Mouse (Mus musculus) midbrain, embryonic 14.5 days (tissue): ENCODE results near the gene Flvcr2. TPM values are rescaled to one million over a fixed set of nuclear protein-coding genes. Genes with fewer than 3 reads are reported as not detected.

Source experiments
- ATAC-seq: fragments of 200-750 bp; cut with Nextera tagmentation; 2 replicates; pipeline ENCODE4 v1.8.0; 2017; ENCODE audit warnings: moderate number of reproducible peaks, moderate library complexity; ENCODE audit not compliant: low FRiP score, low TSS enrichment
- DNase-seq: peaks from one replicate; pipeline ENCODE4 v3.0.0-alpha.2; 2015
- H3K27ac ChIP-seq: fragments of 300-500 bp; sonication (generic); replicated peaks from 2 replicates; pipeline ENCODE4 v1.5.1; 2014; ENCODE audit warnings: mild to moderate bottlenecking, low read depth, low read length, moderate library complexity
- H3K27me3 ChIP-seq: fragments of 300-500 bp; sonication (generic); 2 replicates; pipeline ENCODE4 v1.6.1; 2014; ENCODE audit warnings: low read length, control low read depth, mixed read lengths; ENCODE audit not compliant: control insufficient read depth, insufficient read depth
- H3K36me3 ChIP-seq: fragments of 300-500 bp; sonication (generic); 2 replicates; pipeline ENCODE4 v1.6.1; 2014; ENCODE audit warnings: low read length, control low read depth; ENCODE audit not compliant: control insufficient read depth, insufficient read depth
- H3K4me1 ChIP-seq: fragments of 300-500 bp; sonication (generic); 2 replicates; pipeline ENCODE4 v1.6.1; 2014; ENCODE audit warnings: mild to moderate bottlenecking, antibody characterized with exemption, low read length, control low read depth; ENCODE audit not compliant: control insufficient read depth, insufficient read depth
- H3K4me2 ChIP-seq: fragments of 300-500 bp; sonication (generic); 2 replicates; pipeline ENCODE4 v1.6.1; 2014; ENCODE audit warnings: mild to moderate bottlenecking, low read length, moderate library complexity
- H3K4me3 ChIP-seq: fragments of 300-500 bp; sonication (generic); replicated peaks from 2 replicates; pipeline ENCODE4 v1.5.1; 2014; ENCODE audit warnings: low read depth, low read length
- H3K9ac ChIP-seq: fragments of 300-500 bp; sonication (generic); replicated peaks from 2 replicates; pipeline ENCODE4 v1.6.1; 2014; ENCODE audit warnings: mild to moderate bottlenecking, low read length, moderate library complexity
- H3K9me3 ChIP-seq: fragments of 300-500 bp; sonication (generic); 2 replicates; pipeline ENCODE4 v1.6.1; 2016; ENCODE audit warnings: low read length, control low read depth, mixed read lengths; ENCODE audit not compliant: control insufficient read depth
- WGBS: fragments of 180-500 bp; shearing (Covaris S2); extraction: QIAGEN DNeasy Blood & Tissue Kit; methylation state at CpG from one replicate; pipeline ENCODE4 v1.1.7; 2014; 5-methylcytosine and 5-hydroxymethylcytosine counted together
- polyA plus RNA-seq: library from polyadenylated mRNA; unstranded; fragments of >200 nt; fragmentation: Nextera tagmentation; extraction: Ambion mirVana; gene quantifications from 2 replicates; pipeline ENCODE4 v1.2.1, GENCODE M21; 2014

Flvcr2 gene
- polyA plus RNA-seq, 1 experiment from 2014 or later, result 4.5 TPM

DNA sequence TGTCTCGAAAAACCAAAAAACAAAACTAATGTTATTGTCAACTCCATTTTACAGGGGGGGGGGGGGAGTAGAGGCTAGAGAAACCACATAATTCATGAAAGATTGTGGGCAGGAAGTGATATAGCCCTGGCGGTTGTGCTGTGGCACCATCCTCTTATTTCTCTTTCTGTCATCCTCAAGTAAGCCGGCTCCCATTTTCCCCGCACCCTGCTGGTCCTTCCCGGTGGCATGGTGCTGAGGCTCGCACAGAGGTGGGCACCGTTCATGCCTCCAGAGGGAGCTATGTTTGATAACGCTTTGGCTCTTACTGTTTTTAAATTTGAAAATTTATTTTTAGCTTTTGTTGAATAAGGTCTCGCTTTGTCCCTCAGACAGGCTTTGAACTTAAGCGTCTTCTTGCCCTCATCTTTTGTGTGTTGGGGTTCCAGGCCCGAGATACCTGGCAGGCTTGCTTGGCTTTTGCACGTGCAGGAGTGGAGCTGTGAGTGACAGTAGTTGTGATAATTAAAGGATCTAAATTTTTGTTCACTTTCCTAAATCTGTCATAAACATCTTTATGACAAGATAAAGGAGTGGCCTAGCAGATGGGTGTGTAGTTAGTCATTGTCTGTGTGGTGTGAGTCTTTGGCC lies 93.1 kb downstream of the Flvcr2 start:
- no peak overlapping the region for H3K9ac ChIP-seq
- H3K4me3 ChIP-seq, result no peak overlapping the region
- no peaks in the 10 kb centered on the region for H3K27me3 ChIP-seq
- ATAC-seq (no peak), DNase-seq (no peak)
- H3K27ac ChIP-seq, result no peak overlapping the region
- H3K9me3 ChIP-seq, result no peaks in the 10 kb centered on the region
- H3K36me3 ChIP-seq, result peaks cover 11% of the 10 kb centered on the region; the same call in 1 of the 2 replicates
- no peaks in the 10 kb centered on the region for H3K4me1 ChIP-seq
- no peak overlapping the region for H3K4me2 ChIP-seq
- 94% methylated on average over 12 of the region's 12 CpGs for WGBS

DNA sequence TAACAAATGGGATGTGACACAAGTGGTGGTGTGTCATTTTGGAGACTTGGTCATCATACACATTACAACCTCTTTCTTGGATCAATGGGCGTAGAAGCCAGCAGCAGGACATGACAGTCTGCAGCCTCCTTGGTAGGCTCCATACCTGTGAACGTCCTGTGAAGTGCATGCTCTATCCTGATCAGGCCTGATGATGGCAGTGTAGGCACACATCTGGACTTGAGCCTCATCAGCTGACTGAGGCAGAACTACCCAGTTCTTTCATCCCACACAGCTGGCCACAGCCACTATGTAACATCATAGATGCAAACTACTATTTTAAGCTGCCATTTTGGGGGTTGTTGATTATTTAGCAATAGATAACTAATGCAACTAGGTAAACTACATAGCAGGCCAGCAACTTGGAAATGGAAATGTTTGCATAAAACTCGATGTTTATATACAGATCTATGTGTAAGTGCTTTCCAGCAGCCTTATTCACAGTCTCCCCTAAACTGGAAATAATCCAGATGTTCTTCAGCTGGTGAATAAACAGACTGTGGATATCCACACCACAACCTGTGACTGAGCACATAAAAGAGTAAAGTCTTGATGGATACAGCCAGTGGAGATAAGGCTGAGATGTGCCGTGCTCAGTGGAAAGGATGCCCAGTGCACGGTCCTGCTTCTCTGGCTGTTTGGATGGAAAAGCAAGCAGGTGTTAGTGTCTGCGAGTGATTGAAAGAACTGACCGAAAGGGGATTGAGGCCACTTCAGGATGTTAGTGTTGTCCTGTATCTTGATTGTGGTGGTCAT lies 102.0 kb downstream of the Flvcr2 start:
- WGBS, result 86% methylated on average over 7 of the region's 7 CpGs
- Histone ChIP-seq H3K9ac (no peak overlapping the region), H3K27ac (no peak overlapping the region), H3K9me3 (no peaks in the 10 kb centered on the region), H3K4me2 (no peak overlapping the region), H3K27me3 (no peaks in the 10 kb centered on the region), H3K36me3 (peaks cover 25% of the 10 kb centered on the region; the same call in 1 of the 2 replicates), H3K4me1 (no peaks in the 10 kb centered on the region), H3K4me3 (no peak overlapping the region)
- DNase-seq, result peak; percentile 57
- no peak for ATAC-seq

DNA sequence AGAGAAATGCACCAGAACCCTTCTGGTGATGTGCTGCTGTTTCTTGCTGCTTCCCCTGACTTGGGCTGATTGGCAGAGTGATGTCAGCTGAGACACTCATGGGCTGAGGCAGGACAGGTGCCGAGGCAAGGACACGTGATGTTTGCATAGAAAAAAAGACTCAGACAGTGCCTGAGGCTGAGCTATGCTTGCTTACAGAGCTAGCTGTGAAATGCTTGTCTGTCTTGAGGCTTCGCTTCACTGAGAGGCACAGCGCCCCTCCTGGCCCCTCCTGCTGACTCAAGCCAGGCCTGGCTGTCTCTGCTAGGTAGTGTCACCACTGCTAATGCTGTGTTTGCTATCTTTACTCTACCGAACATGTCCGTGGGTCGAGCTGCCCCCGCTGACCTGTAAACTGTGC lies 104.3 kb downstream of the Flvcr2 start:
- no peak for DNase-seq
- no peak overlapping the region for H3K4me2 ChIP-seq
- H3K36me3 ChIP-seq, result peaks cover 14% of the 10 kb centered on the region
- H3K4me1 ChIP-seq, result no peaks in the 10 kb centered on the region
- WGBS, result 89% methylated on average over 8 of the region's 8 CpGs
- no peaks in the 10 kb centered on the region for H3K27me3 ChIP-seq
- ATAC-seq, result no peak
- no peak overlapping the region for H3K9ac ChIP-seq
- H3K9me3 ChIP-seq, result no peaks in the 10 kb centered on the region
- H3K27ac ChIP-seq, result no peak overlapping the region
- no peak overlapping the region for H3K4me3 ChIP-seq

DNA sequence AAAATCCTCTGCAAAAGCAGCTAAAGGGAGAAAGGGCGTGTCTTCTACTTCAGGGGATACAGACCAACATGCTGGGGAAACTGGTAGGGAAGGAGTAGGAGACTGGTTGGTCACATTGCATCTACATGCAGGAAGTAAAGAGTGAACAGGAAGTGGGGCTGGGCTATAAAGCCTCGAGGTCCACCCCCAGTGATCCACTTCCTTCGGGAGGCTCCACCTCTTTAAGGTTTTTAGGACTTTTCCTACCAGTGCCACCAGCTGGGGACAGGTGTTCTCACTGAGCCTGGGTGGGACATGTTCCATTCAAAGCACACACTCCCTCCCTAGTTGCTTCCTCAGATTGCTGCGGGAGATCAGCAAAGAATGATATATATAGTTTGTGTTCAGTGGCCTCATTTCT lies 107.5 kb downstream of the Flvcr2 start:
- ATAC-seq (no peak), DNase-seq (no peak)
- Histone ChIP-seq H3K4me2 (no peak overlapping the region), H3K4me3 (no peak overlapping the region), H3K9ac (no peak overlapping the region), H3K9me3 (no peaks in the 10 kb centered on the region), H3K4me1 (no peaks in the 10 kb centered on the region), H3K36me3 (peaks cover 14% of the 10 kb centered on the region), H3K27ac (no peak overlapping the region), H3K27me3 (no peaks in the 10 kb centered on the region)
- 92% methylated on average over 4 of the region's 4 CpGs for WGBS

DNA sequence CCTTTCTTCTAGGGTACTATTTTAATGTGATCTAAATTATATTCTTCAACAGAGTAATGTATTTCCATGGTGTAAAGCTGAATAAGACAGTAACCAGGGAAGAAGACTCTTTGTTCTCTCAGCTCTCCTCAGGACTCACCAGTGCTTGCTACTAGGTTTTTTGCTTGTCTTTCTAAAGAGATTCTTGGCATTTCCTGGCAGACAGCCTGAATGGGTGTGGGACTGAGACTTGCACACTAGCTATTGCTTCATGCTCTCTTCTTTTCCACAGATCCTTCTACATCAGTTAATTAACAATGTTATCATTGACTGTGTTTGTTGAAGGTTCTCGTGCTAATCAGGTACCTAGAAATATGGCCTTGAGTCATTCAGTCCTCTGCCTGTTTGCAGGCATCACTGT lies 107.9 kb downstream of the Flvcr2 start:
- H3K27me3 ChIP-seq, result no peaks in the 10 kb centered on the region
- H3K4me2 ChIP-seq, result no peak overlapping the region
- H3K4me3 ChIP-seq, result no peak overlapping the region
- no peak for DNase-seq
- ATAC-seq, result no peak
- no peak overlapping the region for H3K27ac ChIP-seq
- no peak overlapping the region for H3K9ac ChIP-seq
- WGBS, result 97% methylated on average over 1 of the region's 1 CpGs
- H3K4me1 ChIP-seq, result no peaks in the 10 kb centered on the region
- no peaks in the 10 kb centered on the region for H3K9me3 ChIP-seq
- peaks cover 10% of the 10 kb centered on the region for H3K36me3 ChIP-seq

DNA sequence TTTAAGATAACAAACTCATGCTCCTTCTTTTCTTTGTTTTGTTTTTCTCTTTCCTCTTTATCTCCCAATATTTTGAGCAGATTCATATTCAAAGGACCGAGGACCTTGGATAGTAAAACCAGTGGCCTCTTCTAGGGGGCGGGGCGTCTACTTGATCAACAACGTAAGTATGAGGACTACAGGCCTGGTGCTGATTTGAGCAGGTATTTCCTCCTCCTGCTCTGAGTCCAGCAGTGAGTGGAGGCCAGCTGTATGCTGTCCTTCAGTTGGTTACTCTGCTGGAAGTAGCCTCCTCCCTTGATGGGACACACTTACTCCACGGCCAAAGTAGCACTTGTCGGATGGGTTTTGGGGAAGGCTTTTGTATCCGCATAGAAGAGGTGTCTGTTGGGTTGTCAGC lies 111.0 kb downstream of the Flvcr2 start:
- Histone ChIP-seq H3K27me3 (no peaks in the 10 kb centered on the region), H3K9ac (no peak overlapping the region), H3K4me3 (no peak overlapping the region), H3K36me3 (peaks cover 7% of the 10 kb centered on the region; the same call in 1 of the 2 replicates), H3K27ac (no peak overlapping the region), H3K4me1 (no peaks in the 10 kb centered on the region), H3K9me3 (no peaks in the 10 kb centered on the region), H3K4me2 (no peak overlapping the region)
- DNase-seq, result no peak
- 94% methylated on average over 7 of the region's 7 CpGs for WGBS
- no peak for ATAC-seq

DNA sequence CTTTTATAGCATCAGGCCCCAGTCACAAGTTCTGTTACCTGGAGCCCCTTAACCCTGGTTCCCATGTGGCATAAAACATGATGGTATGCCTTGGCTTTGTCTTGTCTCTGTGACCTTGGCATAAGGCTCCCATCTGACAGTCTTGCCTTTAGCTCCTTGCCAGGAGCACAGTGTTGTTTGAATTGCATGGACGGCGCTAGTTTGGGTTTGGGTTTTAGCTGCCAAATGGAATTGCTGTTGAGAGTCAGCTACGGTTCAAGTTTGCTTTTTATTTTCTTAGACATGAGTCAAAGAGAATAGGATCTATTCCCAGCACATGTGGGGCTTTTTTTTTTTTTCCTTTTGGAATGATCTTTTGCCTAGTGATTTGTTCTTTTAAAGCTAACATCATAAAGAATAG lies 112.8 kb downstream of the Flvcr2 start:
- Histone ChIP-seq H3K4me3 (no peak overlapping the region), H3K9ac (no peak overlapping the region), H3K27ac (no peak overlapping the region), H3K9me3 (no peaks in the 10 kb centered on the region), H3K4me1 (no peaks in the 10 kb centered on the region), H3K4me2 (no peak overlapping the region), H3K36me3 (peaks cover 11% of the 10 kb centered on the region), H3K27me3 (no peaks in the 10 kb centered on the region)
- WGBS, result 90% methylated on average over 3 of the region's 3 CpGs
- no peak for DNase-seq
- ATAC-seq, result no peak

DNA sequence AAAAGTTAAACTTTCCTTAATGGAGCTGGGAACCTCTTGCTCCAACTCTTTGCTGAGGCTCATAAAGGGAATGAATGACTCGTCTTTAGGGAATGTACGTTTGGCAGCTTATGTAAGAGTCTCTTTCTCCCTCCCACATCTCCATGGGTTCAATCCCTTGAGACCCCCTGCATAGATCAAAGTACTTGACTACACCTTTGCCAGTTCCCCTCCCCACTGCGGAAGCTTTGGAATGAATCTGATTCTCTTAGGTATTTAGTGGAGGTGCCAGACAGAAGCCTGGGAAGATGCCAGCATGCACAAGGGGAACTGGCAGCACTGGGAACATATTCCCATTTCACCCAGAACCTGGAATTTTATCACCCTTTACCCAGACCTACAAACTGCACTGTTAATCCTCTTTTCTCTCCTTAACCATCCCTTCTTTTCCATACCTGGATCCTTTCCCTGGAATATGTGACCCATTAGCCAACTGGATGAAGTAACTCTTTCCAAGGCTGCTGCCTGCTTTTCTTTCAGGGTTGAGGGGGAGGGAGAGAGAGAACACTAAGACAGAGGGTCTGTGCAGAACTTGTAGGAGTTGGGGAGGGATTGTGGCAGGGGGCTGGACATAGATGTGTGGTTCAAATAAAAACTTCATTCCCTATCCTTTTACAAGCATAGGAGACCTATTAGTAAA lies 113.3 kb downstream of the Flvcr2 start:
- H3K4me1 ChIP-seq, result no peaks in the 10 kb centered on the region
- no peaks in the 10 kb centered on the region for H3K27me3 ChIP-seq
- WGBS, result 61% methylated on average over 3 of the region's 3 CpGs
- H3K36me3 ChIP-seq, result peaks cover 8% of the 10 kb centered on the region; the same call in 1 of the 2 replicates
- H3K4me3 ChIP-seq, result no peak overlapping the region
- H3K4me2 ChIP-seq, result no peak overlapping the region
- no peak overlapping the region for H3K27ac ChIP-seq
- no peak for ATAC-seq
- H3K9ac ChIP-seq, result no peak overlapping the region
- H3K9me3 ChIP-seq, result no peaks in the 10 kb centered on the region
- no peak for DNase-seq
